Mouse (Mus musculus): ENCODE measurements around the gene Padi4.

Padi4 gene

DNA sequence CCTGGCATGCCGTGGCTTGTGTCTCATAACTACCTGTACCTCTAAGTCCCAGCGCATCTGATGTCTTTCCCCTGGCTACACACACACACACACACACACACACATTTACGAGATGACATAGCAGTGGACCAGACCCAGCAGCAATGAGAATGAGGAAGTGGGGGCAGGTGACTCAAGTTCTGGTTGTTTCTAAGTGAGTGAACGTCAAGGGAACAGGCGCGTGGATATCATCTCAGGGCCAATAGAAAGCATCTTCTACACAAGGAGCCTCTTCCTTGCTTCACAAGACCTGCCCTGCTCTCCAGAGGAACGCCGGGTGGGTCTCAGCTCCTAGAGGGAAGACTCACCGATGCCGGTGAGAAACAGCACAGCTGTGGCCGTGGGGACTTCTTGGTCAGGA, 33.4 kb downstream of the Padi4 start:
- DNase-seq (ENCODE audit: low spot score) = no peak

DNA sequence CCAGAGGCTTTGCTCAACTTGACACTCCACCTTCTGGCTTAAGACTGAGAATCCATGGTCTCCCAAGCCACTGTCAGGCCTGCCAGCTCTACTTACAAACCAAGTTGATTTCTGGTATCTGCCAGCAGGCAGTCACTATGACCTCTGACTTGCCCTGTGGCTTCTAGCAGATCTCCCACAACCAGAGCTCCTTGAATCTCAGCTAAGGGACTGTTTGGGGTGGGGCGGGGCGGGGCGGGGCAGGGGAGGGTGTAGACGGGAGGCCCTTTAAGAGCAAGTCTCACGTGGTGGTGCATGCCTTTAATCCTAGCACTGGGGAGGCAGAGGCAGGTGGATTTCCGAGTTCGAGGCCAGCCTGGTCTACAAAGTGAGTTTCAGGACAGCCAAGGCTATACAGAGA, 41.2 kb downstream of the Padi4 start:
- no peak for DNase-seq (ENCODE audit: low spot score)

DNA sequence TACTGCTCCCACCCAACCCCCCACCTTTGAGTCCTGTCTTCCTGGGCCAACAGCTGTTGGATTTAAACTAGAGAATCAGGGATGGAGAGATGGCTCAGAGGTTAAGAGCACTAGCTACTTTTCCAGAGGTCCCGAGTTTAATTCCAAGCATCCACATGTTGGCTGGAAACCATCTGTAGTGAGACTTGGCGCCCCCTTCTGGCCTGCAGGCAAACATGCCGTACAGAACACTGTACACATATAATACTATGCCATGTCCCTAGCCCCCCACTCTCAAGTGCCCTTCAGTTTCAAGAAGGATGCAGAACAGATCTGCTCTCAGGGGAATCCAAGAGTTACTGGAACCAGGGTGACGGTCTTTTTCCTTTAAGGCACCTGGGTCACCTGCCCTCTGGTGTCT, 42.4 kb downstream of the Padi4 start:
- DNase-seq (ENCODE audit: low spot score) = no peak

DNA sequence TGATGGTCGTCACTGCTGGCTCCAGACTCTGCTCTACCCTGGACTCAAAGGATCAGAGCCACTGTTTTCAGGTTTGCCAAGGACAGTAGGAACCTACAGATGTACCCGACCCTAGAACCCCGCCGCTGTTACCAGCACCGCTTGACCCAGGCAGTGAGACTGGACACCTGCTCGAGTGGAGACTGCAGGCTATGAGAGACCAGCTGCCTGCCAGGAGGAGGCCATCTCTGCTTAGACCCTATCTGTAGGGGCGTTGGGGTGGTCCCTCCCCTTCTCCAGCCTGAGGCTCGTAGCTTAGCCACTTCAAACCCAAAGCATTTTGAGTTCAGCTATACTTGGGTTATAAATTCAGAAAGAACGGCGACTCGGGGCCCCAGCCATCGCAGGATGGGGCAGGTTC, 47.1 kb downstream of the Padi4 start:
- DNase-seq (ENCODE audit: low spot score) = no peak

DNA sequence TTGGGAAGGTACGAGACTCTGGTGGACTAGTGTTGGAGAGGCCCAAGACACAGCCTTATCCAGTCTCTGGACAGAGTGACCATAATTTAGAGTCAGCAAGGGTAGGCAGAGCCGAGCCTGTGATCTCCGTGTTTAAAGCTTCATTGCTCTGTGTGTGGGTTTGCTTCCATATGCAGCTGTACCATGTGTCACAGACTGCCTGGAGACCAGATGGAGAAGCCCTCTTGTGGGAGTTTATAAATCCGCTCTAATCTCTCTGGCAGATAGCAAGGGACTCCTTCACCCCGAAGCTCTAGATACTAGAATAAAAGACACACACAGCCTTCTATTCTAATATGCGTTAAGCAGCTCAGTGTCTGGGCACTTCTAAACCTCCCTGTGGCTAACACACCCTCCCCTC, 49.3 kb downstream of the Padi4 start:
- DNase-seq (ENCODE audit: low spot score) = no peak

DNA sequence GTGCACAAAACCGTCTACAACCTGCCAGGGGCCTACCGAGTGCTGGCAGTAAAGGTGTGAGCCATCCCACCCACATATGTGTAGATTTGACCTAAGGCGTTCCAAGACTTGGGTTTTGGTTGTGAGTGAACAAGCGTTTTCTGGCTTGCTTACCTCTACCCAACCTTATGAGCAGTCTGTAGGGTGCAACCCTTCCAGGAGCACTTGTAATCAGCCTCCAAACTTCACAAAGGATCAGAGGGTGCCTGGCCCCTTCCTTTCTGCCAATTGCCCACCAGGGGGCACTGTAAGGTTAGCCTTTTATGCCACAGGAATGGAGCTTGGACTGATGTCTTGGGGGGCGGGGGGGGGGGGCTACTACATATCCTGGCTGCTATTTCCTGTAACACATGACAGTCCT, 50.2 kb downstream of the Padi4 start:
- DNase-seq (ENCODE audit: low spot score) = no peak

DNA sequence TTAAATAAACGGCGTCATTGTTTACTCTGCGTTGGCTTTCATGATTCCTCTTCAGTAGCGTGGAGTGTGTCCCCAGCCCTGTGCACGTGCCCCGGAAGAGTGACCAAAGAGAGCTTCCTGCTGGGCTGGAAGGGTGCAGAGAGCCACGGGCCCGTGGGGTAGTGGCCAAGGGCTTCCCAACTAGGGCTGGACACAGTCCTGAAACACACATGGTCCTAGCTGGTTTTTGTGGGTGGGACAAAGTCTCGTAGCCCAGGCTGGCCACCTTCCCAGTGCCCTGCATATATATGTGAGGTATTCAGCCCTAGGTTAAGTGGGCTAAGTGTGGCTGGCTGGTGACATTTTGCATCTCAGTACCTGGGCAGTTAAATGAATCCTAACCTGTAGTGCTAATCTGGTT, 50.8 kb downstream of the Padi4 start:
- no peak for DNase-seq (ENCODE audit: low spot score)

DNA sequence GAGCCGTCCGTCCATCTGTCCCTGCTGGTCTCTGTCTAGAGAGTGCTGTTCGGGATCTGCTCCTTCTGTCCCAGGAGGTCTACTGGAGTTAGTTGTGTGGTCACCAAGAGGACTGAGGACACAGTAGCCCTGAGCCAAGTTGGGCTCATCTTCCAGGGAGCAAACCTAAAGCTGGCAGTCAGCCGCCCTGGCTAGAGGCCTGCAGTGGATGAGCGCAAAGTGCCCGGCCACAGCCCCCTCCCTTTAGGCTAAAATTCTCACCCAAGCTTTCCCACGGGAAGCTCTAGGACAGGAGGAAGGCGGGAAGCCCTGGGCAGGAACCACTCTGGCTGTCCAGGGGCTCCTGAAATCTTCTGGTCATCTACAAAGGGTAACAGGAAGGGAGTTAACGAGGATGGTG, 51.3 kb downstream of the Padi4 start:
- no peak for DNase-seq (ENCODE audit: low spot score)

DNA sequence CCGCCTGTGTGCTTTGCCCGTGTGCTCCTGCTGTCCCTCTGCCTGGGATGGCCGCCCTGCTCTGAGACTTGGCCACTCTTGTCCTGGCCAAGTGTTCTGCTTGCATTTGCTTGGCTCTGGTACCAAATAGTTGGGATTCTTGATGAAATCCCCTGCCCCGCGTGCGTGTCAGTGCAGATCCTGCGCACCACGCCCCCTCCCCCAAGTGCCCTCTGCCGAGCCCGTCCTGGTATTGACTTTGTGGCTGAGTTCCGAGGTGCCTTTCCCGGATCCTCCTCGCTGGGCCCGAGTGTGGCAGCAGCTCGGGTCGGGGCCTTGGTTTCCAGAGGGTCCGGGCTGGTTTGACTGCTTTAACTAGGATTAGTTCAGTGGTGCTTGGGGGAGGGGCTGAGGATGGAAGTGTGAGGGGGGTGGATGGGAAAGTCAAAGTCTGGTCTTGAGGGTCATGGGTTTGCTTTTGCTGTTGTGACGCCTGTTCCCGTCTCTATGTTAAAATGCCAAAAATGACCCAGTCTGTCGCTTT, 52.0 kb downstream of the Padi4 start:
- DNase-seq (ENCODE audit: low spot score) = no peak

DNA sequence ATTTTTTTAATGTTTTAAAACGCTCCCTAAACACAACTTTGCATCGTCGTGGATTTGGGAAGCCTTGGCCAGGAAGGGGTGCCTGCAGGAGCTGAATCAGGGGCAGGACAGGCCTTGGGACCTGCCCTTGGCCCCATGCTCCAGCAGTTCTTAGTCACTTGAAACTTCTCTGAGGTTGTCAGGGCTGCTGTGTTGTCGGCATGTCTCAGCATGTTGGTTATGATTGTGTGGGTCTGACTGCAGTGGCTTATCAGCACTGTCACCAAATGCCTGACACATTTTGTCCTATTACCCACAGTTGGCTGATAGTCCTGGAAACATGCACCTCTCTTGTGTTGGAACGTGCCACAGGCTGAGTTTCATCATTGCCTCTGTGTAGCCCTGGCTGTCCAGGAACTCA, 53.9 kb downstream of the Padi4 start:
- no peak for DNase-seq (ENCODE audit: low spot score)

DNA sequence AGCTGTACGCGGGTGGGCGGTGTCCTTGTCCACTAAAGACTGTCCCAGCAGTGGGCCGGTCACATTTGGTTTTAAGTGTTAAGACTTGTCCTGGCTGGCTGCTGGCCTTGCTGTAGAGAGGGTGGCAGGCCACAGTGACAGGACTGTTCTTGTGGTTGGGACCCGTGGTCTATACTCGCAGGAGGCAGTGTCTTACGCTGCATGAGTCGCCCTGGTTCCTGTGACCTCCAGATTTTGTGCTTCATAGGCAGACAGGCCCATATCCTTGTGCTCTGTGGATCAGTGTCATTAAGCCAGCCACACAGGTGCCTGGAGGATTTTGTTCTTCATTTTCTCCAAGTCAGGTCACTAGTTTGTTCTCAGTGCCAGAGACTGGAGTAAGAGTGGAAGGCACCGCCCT, 55.6 kb downstream of the Padi4 start:
- DNase-seq (ENCODE audit: low spot score) = no peak

DNA sequence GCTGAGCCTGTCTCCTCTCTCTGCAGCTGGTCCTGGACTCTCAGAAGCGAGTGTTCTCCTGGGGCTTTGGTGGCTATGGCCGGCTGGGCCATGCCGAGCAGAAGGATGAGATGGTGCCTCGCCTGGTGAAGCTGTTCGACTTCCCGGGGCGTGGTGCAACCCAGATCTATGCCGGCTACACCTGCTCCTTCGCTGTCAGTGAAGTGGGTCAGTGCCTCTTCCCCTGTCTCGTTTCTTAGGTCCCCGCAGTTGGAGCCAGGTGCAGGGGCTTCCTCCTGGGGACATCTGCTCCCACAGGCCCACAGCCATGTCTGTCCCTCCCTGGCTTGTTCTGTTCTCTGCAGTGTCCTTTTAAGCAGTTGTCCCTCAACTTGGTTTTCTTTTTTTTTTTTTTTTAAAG, 57.0 kb downstream of the Padi4 start:
- no peak for DNase-seq (ENCODE audit: low spot score)

DNA sequence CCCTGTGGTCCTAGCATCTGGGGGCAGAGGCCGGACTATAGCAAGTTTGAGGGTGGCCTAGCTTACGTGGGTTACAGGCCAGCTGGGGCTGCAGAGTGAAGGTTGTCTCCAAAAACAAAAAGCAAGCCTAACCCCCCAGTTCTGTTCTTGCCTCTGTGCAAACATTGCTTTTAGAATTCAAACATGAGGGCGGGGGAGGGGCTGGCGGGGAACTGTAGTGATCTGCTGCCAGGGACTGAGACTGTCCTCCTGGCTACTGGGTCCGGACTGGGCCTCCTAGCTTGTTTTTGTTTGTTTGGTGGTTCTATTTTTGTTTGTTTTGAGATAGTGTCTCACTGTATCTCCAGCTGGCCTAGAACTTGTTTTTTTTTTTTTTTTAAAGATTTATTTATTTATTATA, 59.5 kb downstream of the Padi4 start:
- no peak for DNase-seq (ENCODE audit: low spot score)

DNA sequence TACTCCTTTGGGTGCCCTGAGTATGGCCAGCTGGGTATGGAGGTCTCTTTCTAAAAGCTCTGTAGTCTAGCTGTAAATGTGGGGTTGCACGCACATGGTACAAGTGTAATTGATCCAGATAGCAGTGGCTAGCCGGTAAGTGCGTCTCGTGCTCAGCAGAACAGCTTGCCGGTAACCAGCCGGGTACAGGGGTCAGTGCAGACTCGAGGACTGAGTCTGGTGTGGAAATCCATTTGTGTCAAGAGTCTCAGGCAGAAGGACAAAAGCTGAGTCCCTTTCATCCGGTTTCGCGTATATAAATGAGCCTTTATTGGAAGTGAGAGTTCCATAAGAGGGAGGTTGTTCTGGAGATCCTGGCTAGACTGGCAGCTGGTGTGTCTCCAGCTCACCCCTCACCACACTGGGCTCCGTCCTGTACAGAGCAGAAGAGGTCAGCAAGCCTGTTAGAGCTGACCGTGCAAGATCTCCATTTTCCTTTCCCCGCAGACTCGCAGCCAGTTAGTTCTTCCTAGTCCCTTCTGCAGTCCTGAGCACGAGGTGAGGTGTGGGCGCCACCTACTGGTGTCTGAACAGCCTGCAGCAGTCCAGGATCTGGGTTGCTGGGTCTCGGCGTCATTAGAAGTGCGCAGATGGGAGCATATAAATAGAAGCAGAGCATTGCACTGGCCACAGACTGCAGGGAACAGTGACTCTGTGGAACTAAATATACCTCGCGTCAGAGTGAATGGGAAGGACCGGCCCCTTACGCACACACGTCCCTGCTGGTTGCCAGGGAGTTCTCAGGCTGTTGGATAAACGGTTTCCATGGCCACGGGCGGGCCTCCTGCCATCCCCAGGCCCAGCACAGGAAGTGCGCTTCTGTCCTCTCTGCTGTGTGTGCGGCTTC, 60.3 kb downstream of the Padi4 start:
- DNase-seq (ENCODE audit: low spot score) = peak; percentile 92

DNA sequence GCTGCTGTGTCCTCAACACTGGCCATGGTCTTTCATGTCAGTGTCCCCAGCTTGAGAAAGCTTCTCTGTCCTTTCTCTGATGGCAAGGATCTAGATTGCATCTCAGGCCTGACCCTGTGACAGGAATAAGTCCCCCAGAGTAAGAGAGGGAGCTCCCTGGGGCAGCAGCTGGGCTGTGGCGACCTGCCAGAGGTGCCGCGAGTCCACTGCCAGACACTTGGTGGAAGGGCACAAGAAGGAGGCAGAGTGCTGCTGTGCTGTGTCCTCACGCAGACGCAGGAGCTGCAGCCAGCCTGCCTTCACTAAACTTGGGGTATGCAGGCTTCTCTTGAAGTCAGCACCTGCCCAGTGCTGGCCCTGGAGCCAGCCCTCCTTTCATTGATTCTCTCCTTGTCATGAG, 62.7 kb downstream of the Padi4 start:
- DNase-seq (ENCODE audit: low spot score) = no peak

DNA sequence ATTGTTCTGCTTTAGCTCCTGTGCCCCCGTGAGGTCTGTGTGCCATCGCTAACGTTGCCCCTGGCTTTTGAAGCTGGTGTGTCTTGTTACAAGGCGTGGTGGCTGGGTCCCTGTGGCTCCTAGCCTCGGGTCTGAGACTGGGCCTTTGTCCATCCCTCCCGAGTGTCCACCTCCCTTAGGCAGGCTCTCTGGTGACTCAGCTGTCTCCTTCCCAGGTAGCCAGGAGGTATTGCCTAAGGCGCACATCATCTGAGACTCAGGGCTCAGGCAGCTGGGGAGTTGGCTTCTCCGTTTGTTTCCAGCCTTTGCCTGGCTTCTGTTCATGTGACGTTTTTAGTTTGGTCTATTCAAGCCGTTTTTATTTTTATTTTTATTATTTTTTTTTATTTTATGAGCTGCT, 63.3 kb downstream of the Padi4 start:
- DNase-seq (ENCODE audit: low spot score) = no peak

DNA sequence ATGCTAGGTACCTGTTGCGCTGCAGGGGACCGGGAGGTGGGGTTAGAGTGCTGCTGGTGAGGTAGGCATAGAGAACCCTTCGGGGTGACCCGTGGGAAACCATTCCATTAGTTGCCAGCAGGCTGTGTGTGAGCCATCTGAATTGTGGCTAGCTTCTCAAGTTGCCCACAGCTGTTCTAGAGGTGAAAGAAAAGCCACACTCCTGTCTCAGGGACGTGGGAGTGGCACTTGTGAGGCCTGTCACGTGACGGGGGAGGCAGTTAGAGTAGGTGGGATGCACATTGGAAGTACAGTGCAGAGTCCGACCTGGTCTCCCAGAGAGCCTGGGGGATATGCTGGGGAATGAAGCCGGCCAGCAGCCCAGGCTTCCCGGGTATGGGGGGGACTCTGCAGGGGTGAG, 64.4 kb downstream of the Padi4 start:
- no peak for DNase-seq (ENCODE audit: low spot score)

DNA sequence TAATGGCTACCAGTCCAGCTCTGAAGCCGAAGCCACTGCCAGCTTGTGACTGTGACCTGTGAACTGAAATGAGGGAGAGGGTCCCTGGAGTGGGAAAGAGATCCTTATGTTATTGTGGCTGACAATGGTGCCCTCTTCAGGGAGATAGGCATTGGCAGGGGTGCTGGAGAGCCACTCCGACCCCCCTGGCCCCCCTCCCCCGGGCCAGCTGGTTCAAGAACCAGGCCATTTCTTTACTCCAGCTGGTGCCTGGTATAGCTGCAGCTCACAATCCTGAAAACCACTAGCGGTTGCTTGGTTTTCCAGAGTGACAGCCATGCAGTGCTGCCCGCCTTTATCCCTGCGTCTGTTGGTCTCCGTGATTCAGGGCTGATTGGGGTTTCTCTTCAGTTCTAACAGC, 64.9 kb downstream of the Padi4 start:
- DNase-seq (ENCODE audit: low spot score) = no peak

DNA sequence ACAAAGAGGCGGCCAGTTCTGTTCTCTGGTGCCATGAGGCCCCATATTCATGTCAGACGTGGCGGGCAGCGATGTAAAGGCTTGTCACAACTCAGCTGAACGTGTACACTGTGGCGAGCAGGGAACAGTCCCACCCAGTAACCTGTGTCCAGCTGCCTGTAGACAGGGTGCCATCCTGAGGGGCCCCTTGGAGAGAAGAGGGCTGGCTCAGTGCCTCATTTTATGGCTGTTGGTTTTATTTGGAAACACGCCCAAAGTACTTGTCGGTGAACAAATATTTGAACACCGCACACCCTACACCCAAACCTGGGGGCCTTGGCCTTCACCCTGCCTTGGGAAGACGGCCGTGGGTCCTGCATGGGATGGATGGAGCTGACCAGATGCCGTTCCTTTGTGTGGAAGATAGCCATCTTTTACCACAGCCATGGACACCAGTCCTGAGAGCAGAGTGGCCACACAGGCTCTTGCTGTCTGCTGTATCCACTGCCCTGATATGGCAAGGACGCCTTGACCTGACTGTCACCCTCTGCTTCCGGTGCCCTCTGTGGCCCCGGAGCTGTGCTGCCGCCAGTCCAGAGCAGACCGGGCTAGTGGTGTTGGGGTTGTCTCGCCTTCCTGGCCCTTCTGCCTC, 65.6 kb downstream of the Padi4 start:
- DNase-seq (ENCODE audit: low spot score) = peak; percentile 68

DNA sequence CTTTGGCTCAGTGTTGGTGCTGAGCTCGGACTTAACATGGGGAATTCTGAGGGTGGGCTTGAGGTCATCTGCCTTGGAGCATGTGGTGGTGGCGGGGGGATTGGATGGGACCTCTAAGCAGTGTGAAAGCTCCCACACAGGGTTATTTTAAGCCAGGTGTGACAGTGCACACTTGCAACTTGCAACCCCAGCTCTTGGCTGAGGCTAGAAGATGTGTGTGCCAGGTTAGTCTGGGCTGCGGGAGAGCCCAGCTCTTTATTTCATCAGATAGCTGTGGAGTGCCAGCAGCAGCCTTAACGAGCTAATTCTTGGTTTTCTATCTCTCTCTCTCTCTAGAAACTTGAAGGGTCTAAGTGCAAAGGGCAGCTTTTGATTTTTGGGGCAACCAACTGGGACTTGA, 66.4 kb downstream of the Padi4 start:
- DNase-seq (ENCODE audit: low spot score) = no peak

DNA sequence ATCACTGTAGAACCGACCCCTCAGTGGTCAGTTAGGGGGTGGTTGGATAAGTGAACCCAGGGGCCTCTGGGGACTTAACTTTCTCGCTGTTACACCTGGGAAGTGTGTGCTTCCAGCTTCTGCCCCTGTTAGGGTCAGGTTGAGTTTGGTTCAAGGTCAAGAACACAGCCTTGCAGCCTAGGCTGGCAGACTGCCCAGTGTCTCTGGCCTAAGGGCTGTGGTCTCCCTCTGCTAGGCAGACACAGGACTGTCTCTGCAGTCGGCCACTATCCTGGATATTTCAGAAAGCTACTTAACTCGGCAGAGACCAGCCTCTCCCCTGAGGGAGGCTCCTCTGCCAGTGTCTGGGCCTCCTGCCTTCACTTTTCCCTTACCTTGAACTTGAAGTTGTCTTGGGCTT, 69.9 kb downstream of the Padi4 start:
- no peak for DNase-seq (ENCODE audit: low spot score)

DNA sequence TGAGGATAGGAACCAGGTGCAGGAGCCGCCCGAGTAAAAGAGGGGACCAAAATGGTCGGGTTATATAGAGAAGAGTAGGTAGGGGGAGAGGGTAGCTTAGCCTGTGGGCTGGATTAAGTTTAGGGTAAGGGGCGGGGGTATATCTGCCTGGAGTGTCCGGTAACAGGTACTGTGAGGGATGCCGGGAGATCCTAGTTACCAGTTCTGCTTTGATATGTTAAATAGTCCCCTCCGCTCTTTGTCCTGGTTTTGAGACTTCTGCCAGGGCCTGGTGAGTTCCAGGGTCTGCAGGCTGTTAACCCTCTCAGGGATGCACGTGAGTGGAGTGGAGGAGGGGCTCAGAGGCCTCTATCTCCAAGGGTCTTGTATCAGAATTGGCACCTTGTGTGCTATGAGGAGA, 70.4 kb downstream of the Padi4 start:
- DNase-seq (ENCODE audit: low spot score) = no peak

DNA sequence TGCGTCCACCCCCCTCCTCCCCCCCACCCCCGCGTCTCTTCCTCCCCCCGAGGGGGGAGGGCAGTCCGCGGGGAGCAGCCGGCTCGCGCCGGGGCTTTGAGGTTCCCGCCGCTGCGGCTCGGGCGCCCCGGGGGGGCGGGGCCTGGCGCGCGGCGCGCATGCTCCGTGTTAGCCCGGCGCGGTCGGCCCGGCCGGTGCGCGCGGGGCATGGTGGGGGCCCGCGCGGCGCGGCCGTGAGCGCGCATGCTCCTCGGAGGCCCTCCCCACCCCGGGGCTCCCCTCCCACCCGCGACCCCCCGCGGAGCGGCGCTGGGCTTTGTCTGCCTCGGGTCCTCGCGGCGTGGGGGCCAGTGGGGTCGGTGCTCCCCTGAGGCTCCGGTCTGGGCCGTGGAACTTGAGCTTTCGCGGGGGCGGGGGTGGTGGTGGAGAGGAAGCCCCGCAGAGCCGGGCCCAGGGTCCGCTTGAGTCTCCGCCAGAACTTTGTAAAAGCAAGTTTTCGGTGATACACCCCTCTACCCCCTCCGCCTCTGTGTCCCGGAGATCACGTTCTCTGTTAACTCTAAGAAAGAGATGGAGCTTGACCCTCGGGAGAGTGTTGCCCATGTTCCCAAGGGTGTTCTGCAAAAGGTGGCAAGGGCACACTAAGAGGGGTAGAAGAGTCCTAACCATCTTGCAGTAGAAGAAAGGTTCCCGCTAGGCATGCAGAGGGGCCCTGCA, 71.3 kb downstream of the Padi4 start:
- peak; percentile 84 for DNase-seq (ENCODE audit: low spot score)

All from lung, postnatal 25 days (tissue).